Mouse (Mus musculus) thymus, adult 2 months (tissue): ENCODE measurements at regions not wholly inside any gene's neighbourhood (a gene's known extent, or its start where the extent isn't known, plus 50 kb on each side); places are given as distances from the start of the nearest gene placed in this dataset.

Source experiments
- CTCF ChIP-seq: fragments of 200-500 bp; IDR thresholded peaks from 2 replicates; pipeline ENCODE4 v1.5.1; 2012; ENCODE audit warnings: mild to moderate bottlenecking, control low read depth, low read length, moderate library complexity, borderline replicate concordance; ENCODE audit not compliant: control insufficient read depth, poor library complexity, insufficient read depth; ENCODE audit errors: extremely low read depth
- POLR2A ChIP-seq: fragments of 200-500 bp; IDR thresholded peaks from 2 replicates; pipeline ENCODE4 v1.6.1; 2012; ENCODE audit warnings: mild to moderate bottlenecking, low read length, control low read depth, moderate library complexity; ENCODE audit not compliant: control insufficient read depth, poor library complexity, insufficient read depth; ENCODE audit errors: extremely low read depth

DNA sequence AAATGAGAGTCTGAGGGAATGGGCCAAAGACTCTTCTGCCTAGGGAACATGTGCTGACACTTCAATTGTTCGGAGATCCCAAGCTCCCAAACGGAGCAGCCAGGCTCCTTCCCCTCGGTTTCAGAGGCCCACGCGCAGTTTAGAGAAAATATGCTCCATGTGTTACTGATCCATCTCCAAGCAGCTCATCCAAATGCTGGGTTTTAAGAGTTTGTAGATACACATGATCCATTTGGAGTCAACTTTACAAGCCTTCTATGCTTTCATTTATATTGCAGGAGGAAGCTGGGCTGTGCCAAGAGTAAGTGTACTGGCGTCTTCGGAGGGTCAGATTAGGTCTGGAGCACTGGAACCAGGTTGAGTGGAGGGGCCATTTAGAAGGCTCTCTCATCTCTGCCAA is 102.0 kb upstream of the Gdf10 start:
- TF ChIP-seq CTCF (no peak), POLR2A (no peak)
